Comparison of ENCODE assay signal across 15 mouse cellular contexts in the genomic region with DNA sequence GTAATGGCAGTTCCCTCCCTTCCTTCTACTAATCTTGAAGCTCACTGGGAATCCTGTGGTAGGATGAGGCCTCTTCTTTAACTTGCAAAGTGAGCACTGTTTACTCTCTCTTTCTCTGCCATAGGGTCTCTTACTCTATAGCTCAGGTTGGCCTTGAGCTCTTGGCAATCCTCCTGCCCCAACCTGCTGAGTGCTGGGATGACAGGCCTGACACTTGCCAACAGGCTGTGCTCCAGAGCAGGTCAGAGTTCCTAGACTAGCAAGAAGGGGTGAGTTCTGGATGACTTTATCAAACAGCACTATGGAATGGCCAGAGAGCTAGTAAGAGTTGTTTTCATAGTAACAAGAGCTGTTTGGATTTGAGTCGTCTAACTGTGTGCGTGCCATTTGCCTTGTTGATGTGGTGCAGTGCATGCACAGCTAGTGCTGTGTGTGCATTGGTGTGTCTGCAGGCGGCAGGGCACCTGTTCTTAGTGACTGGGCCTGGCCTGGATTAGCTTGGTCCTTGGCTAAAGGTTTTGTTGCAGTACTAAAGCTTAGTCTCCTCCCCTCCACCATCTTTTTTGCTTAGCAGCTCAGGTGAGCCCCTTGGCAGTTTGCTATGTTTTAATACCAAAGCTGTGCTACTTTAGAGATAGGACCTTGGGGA. TPM values are rescaled to one million over a fixed set of nuclear protein-coding genes. Genes with fewer than 3 reads are reported as not detected.
DNase-seq lines count a peak whose midpoint lies in the region; ATAC-seq and TF ChIP-seq lines count a peak whose summit lies in the region.
"Had no signal": no experiment of that assay in that cellular context is flagged by ENCODE, and none has a peak within 500 bp of the region (broad histone marks: within the 10 kb centered on the region; RNA-seq: fewer than 3 reads in every experiment).

No protein-coding gene starts in this region.

- TF ChIP-seq CTCF in gastrocnemius, adult 2 months (IDR thresholded peaks at IDR 0.05), result no peak

- H3K4me2 ChIP-seq in liver, embryonic 16.5 days (ENCODE audit: low read depth, low read length), result no peak overlapping the region
- H3K4me2 ChIP-seq: forebrain, embryonic 13.5 days; heart, embryonic 15.5 days; limb, embryonic 12.5 days; midbrain, embryonic 11.5 days; neural tube, embryonic 15.5 days; stomach, embryonic 15.5 days had no signal

- H3K27ac ChIP-seq in gastrocnemius, adult 2 months, result peak overlapping the region; percentile 12; the same call in 1 of the 2 replicates
- no peak overlapping the region for H3K27ac ChIP-seq in liver, embryonic 16.5 days (ENCODE audit: low read length)
- H3K27ac ChIP-seq: forebrain, embryonic 13.5 days; heart, embryonic 15.5 days; limb, embryonic 12.5 days; stomach, embryonic 15.5 days had no signal

- DNase-seq in gastrocnemius, adult 2 months, result no peak
- no peak for DNase-seq in gastrocnemius, postnatal 25 days
- DNase-seq in liver, result no peak
- peak; percentile 43 for DNase-seq in NIH3T3 (ENCODE audit: low read depth)
- peak; percentile 20 for DNase-seq in lung, postnatal 36 days
- DNase-seq in frontal cortex, postnatal 36 days (ENCODE audit: low spot score in 2 of 2), result no peak
- DNase-seq: thymus, postnatal 14 days had no signal

- WGBS in liver, embryonic 16.5 days (ENCODE audit: insufficient replicate concordance), result 58% methylated on average over 3 of the region's 3 CpGs

- no peak overlapping the region for H3K4me3 ChIP-seq in gastrocnemius, adult 2 months
- no peak overlapping the region for H3K4me3 ChIP-seq in liver, embryonic 16.5 days (ENCODE audit: low read depth, low read length)
- H3K4me3 ChIP-seq: forebrain, embryonic 13.5 days; heart, embryonic 15.5 days; limb, embryonic 12.5 days; neural tube, embryonic 15.5 days; stomach, embryonic 15.5 days had no signal

- H3K36me3 ChIP-seq in liver, embryonic 16.5 days (ENCODE audit: control insufficient read depth, insufficient read depth), result no peaks in the 10 kb centered on the region
- H3K36me3 ChIP-seq: heart, embryonic 15.5 days; limb, embryonic 12.5 days; neural tube, embryonic 15.5 days; stomach, embryonic 15.5 days had no signal

- intact Hi-C loops in gastrocnemius, adult 2 months (cut with DNase I), result no loop called here

- H3K9ac ChIP-seq in liver, embryonic 16.5 days (ENCODE audit: low read depth, low read length), result no peak overlapping the region
- H3K9ac ChIP-seq: forebrain, embryonic 13.5 days; heart, embryonic 15.5 days; limb, embryonic 12.5 days; neural tube, embryonic 15.5 days; stomach, embryonic 15.5 days had no signal

- ATAC-seq in liver, embryonic 16.5 days (ENCODE audit: low read depth), result 0 out of 2 replicates have a peak, but pooled peaks have one; percentile 32
- ATAC-seq: forebrain, embryonic 13.5 days; Patski had no signal

- peaks cover 3% of the 10 kb centered on the region; the same call in 1 of the 2 replicates for H3K4me1 ChIP-seq in liver, embryonic 16.5 days (ENCODE audit: control insufficient read depth, low read depth, low read length)

- H3K9me3 ChIP-seq in liver, embryonic 16.5 days (replicated peaks; ENCODE audit: control insufficient read depth, low read length), result no peaks in the 10 kb centered on the region
- H3K9me3 ChIP-seq: forebrain, embryonic 13.5 days; heart, embryonic 15.5 days; limb, embryonic 12.5 days; neural tube, embryonic 15.5 days; stomach, embryonic 15.5 days had no signal

- H3K27me3 ChIP-seq in liver, embryonic 16.5 days (ENCODE audit: control insufficient read depth, insufficient read depth, low read depth, low read length), result no peaks in the 10 kb centered on the region
- H3K27me3 ChIP-seq: forebrain, embryonic 13.5 days; heart, embryonic 15.5 days; limb, embryonic 12.5 days; neural tube, embryonic 15.5 days; Patski; stomach, embryonic 15.5 days had no signal

RNA-seq across cellular contexts. Expression of gene Rptor, which starts 28.6 kb away (rescaled TPM):
- total RNA-seq in gastrocnemius, adult 2 months (2021), result 10 to 100 TPM; 24.9 to 32.5 TPM
- total RNA-seq in gastrocnemius, postnatal 25 days (2021), result 10 to 100 TPM; 23.7 to 24.8 TPM
- 3.6 and 3.9 TPM in 2 replicates for polyA plus RNA-seq in liver, embryonic 16.5 days (2015; fragmentation: Nextera tagmentation; extraction: Ambion mirVana)

Comparison
In these comparisons a context has a peak if more than half of its experiments do, and no peak if none do; other contexts are left out.
1. DNase-seq: peak in NIH3T3 (single experiment) and lung, postnatal 36 days (single experiment); none in gastrocnemius, adult 2 months (single experiment), gastrocnemius, postnatal 25 days (single experiment), liver (single experiment) and frontal cortex, postnatal 36 days (0 of 2).